Mouse (Mus musculus) CD8-positive naive resting alpha-beta T cell, adult 2 months (primary cell): ENCODE results near the gene Ntn1.

Source experiments
- DNase-seq, 2 experiments: peaks; one replicate each; pipeline ENCODE4 v3.0.0; 2022; ENCODE audit warnings: low read depth in 2 of 2, low spot score in 2 of 2

Gene Ntn1

DNA sequence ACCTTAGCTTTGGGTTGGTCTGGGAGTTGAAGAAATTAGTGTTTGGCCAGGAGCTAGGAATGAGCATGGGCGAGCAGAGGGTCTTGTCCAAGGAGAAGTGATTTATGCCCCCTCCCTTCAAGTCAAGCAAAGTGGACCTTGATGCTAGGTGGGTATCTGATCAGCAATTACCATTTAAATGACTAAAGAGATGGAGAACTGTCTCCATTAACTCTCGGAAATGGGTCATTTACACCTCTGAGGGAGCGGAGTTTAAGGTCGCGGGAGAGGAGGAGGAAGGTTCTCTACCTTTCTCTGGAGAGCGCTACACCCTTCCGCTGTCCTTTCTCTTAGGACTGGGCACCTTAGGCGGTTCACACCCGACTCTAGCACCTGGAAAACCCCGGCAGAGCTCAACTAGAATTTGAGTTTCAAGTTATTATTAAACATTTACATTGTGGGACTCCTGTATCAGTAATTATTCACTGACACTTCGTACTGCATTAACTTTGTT is at the start of gene Ntn1:
TSS of gene Ntn1 (minus strand) at position 97 of the 493 bp plus-strand sequence.
- DNase-seq: no peak

GRCm38 (mm10) chr11:68448356-68448755 is 47.7 kb upstream of the Ntn1 start:
- no peak for DNase-seq

GRCm38 (mm10) chr11:68447242-68447641 is 46.6 kb upstream of the Ntn1 start:
- DNase-seq: peak; percentile 51 to 60

DNA sequence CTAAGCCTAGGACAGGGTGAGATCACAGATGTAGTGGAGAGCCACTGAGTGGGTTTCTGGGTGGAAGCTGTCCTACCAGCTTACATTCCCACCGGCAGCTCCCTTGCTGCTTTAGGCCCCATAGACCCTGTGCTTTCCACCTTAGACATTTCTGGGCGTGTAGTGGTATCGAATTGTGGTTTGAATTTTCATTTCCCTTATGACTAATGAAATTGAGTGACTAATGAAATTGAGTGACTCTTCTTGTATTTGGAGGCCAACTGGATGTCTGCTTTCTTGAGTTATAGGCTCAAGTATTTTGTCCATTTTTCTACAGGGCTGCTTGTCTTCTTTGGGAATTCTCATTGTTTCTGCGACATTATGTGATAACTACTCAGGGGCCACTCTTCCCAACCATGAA is 45.9 kb upstream of the Ntn1 start:
- no peak for DNase-seq

DNA sequence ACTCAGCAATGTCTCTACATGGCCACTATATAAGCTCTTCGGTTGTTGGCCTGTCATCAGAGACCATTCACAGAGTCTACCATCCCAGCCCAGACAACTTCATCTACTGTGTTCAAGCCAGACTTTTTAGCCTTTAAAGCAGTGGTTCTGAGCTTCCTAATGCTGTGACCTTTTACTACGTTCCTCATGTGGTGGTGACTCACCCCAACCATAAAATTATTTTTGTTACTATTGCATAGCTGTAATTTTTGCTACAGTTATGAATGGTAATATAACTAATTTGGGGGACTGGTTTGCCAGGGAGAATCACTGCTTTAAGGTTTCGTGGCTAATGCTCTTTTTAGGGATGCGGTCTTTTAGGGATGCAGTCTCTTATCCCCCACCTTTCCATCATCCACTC is 45.3 kb upstream of the Ntn1 start:
- no peak for DNase-seq

DNA sequence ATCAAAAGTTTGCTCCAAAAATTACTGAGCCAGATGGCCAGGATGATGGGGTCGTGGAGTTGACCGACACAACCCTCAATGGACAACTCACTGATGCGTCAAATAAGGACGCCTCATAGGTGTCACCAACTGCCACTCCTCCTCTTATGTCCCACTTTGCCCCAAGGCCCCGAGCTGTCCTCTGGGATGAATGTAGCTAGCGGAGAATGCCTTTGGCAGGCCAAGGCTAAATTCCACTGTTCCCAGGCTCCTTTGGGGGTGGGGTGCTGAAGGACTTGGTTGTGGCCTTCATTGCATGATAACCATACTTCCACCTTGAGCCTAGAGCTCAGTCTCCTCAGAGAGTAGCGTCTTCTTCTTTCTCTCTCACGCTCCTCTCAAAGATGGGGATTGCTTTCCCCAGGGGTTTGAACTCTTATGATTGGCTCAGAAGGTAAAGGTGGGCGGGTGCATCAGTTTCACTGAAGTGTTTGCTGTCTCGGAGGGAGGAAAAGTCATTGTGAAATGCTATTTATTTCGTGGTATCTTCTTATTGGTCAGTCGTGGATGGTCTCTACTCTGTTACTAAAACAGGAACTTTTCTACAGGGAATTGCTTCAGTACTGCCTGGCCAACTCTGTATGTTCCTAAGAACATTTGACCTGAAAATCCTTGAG is 42.5 kb upstream of the Ntn1 start:
- no peak for DNase-seq

- no peak for DNase-seq
Observed at GRCm38 (mm10) chr11:68442346-68442745, 41.7 kb upstream of the Ntn1 start.

GRCm38 (mm10) chr11:68440965-68441364 is 40.3 kb upstream of the Ntn1 start:
- no peak for DNase-seq

DNA sequence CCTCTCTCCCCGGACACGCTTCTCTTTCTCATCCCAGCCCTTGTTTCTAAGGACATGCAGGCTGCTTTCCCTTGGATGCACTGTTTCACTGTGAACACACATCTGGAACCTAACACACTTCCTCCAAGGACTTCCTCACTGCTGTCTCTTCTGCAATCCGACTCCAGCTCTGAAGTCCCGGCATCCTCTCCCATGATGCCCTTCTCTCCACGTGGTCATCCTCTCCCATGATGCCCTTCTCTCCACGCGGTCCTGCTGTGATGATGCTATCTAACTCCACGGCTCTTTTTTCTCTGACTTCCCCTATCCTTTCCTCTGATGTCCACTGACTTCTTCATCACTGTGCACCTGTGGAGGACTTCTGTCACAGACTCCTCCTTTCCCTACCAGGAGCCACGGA is 39.5 kb upstream of the Ntn1 start:
- no peak for DNase-seq

GRCm38 (mm10) chr11:68436376-68436775 is 35.8 kb upstream of the Ntn1 start:
- peak; percentile 59 to 66 for DNase-seq

DNA sequence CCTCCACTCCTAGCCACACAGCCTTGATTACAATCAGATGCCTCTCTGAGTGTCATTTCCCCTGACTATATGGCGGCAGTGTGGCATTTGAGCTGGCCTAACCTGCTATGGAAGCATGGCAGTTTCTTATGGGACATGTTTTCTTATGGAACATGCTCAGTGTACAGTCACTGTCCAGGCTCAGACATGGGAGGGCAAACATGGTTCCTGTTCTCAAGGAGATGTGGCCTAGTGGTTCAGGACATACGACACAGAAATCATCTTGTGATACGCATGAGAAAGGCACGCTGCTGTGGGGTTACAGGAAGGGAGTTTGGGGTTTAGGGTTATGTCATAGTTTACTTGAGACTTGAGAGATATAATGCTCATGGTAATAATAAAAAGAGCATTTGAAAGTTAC is 35.0 kb upstream of the Ntn1 start:
- peak; percentile 29 to 45 for DNase-seq

DNA sequence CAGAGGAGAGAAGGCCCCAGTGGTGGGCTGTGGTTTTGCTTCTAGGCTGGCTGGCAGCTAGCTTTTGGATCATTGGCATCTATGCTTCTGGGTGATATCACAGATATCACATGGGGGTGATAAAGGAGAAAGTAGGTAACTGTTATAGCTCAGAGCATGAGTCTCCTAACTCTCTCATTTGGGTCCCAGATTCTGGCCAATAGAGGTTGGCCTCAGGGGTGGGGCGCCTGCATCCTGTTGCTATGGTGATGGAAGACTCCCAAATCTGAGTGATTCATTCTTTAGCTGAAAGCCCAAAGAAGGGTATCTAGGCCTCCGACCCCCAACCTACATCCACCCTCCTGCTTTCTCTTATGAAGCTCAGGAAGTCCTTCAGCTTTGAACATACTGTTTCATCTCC is 34.1 kb upstream of the Ntn1 start:
- DNase-seq: peak in 1 of 2 experiments; percentile 35

- DNase-seq: no peak
Observed at GRCm38 (mm10) chr11:68433534-68433933, 32.9 kb upstream of the Ntn1 start.

GRCm38 (mm10) chr11:68432361-68433021 is 31.9 kb upstream of the Ntn1 start:
- DNase-seq: peak; percentile 19 to 49

DNA sequence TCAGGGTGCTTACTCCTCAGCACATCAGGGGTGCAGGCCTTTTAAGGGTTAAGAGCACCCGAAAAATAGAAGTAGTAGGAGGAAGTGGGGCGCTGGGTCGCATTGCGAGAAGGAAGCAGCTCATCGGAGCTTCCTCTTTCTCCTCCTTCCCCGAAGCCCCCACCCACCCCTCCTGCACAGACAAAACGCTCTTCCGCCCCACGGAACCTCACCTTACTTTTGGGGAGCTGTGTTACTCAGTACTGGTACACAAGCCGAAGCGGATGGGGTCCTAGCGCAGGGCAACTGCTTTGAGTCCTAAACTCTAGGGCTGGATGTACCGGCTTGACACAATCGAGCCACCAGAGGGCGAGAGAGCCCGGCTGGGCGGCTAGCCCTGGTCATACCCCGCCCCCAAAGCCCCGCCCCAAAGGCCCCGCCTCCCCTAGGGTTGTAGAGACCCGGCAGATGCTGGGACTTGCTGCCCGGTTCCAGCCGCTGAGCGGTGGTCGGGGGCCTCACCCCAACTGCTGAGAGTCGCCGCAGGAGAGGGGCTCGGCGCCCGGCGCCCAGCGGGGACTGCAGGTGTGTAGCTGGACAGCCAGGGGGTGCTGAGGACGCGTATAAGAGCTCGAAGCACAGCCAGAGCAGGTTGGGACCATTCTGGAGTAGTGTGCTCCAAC is 31.2 kb upstream of the Ntn1 start, which contains the start of gene Pik3r5:
TSS of gene Pik3r5 (plus strand) at position 423 of the 662 bp plus-strand sequence.
- DNase-seq: peak; percentile 91

- peak in 1 of 2 experiments; percentile 23 for DNase-seq
Observed at GRCm38 (mm10) chr11:68430662-68431061, 30.0 kb upstream of the Ntn1 start.

GRCm38 (mm10) chr11:68427083-68427570 is 26.5 kb upstream of the Ntn1 start:
- DNase-seq: no peak

- no peak for DNase-seq
Observed at GRCm38 (mm10) chr11:68425492-68426315, 25.1 kb upstream of the Ntn1 start.

DNA sequence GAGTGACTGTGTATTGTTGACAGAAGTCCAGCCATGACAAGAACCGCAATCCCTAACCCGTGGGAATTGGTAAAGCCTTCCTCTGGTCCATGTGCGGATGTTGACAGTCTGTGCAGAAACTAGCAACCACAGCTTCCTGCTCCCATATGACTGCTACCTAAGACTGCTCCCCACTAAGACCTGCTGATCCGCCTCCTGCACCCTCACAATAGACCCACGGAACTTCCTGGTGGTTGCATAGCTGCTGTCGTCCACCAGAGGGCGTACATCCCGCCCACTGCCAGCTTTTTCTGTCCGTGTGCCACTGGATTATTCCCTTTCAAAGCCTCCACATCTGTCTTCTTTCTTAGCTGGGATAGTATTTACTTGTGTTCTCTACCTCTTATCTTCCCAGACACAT is 17.2 kb upstream of the Ntn1 start:
- peak; percentile 75 to 78 for DNase-seq

DNA sequence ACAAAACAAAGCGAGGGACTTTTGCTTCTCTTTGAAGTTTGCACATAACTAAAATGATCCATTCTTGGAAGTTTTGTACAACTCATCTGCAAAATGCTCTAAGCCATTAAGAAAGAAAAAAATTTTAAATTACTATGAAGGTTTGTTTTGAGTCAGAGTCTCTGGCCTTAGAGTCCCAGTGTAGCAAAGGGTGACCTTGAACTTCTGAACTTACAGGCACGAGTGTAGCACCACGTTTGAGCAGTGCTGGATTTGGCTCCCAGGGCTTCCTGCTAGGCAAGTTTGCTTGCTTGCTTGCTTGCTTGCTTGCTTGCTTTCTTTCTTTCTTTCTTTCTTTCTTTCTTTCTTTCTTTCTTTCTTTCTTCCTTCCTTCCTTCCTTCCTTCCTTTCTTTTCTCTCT is 16.4 kb upstream of the Ntn1 start:
- no peak for DNase-seq

GRCm38 (mm10) chr11:68408127-68408526 is 7.5 kb upstream of the Ntn1 start:
- DNase-seq: peak; percentile 32 to 60
